Mouse (Mus musculus) spleen, postnatal 36 days (tissue): ENCODE results near the gene Paqr4.

Experiments used
- DNase-seq, 2 experiments: peaks; one replicate each; pipeline ENCODE4 v3.0.0; 2022; ENCODE audit warnings: low spot score in 2 of 2, mixed read lengths in 1 of 2

The Paqr4 gene

DNA sequence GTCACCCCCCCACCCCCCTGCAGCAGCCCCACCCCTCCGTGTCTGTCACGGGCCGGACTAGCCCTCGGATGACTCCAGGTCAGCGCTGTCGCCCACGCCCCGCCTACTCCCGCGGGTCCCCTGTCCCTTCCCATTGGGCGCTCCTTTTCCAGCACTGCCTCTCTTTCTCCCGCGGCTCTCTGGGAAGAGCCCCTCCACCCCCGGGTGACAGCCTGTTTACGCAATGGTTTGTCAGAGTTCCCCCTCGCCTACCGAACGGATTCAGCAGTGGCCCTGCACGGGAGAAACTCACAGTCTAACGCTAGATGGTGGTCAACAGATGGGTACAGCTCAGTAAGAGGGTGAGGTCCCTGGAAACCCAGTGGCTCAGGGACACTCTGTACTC, 13.9 kb downstream of the Paqr4 start:
- peak; percentile 49 to 69 for DNase-seq

DNA sequence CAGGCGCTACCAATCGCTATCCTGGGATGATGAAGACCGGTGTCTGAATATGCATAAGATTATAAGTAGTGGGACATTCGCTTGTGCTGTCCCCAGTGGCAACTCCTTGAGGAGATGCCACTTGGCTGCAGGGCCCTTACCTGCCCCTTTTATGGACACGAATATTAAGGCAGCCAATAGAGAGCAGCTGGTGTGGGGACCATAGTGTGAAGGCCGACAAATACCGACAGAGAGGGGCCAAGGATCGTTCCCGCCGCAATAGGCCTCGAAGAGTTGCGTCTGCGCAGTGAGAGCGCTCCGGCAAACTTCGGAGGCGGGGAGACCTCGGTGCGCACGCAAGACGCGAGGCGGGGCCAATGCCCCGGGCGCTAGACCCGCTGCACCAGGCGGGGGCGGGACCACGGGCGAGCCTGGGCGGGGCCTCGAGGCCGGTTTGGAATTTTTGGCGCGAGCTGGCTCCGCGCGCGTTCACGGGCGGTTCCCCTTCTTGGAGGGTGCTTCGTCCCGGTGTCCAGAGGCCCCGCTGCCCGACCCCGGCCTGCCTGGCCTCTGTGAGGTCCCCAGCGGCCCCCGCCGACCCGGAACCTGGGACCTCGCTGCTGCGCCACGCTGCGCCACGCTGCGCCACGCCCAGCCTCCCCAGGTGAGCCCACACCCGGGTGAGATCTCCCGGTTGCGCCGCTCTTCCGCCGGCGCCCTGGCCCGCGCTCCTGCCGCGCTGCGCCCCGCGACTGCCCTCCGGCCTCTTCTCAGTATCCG, 14.5 kb downstream of the Paqr4 start, which contains the start of gene Pkmyt1:
Pkmyt1 (plus strand) TSS at position 338 of the 759 bp plus-strand sequence.
- peak; percentile 92 to 95 for DNase-seq

DNA sequence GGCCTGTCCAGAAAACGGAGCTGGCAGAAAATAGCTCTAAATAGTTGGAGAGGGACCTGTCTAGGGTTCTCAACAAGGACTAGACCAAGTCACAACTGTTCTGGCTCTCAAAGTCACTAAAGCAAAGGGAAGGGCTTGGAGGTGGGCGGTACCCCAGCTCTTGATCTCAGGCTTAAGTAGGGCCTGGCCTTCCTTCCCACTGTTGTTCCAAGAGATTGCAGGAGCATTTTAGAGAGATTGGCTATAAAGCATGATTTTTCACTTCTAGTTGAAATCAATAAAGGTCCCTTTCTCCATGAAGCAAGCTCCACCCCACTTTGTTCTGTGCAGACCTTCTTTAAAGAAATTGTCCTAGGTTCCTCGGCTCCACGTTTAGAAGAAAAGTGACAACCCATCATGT, 15.2 kb downstream of the Paqr4 start:
- no peak for DNase-seq

GRCm38 (mm10) chr17:23722376-23723125, 18.1 kb downstream of the Paqr4 start, which contains the start of gene 1520401A03Rik:
TSS of gene 1520401A03Rik (minus strand) at chr17:23722783.
- no peak for DNase-seq

- no peak for DNase-seq
Measured at GRCm38 (mm10) chr17:23721886-23722285, 18.8 kb downstream of the Paqr4 start.

DNA sequence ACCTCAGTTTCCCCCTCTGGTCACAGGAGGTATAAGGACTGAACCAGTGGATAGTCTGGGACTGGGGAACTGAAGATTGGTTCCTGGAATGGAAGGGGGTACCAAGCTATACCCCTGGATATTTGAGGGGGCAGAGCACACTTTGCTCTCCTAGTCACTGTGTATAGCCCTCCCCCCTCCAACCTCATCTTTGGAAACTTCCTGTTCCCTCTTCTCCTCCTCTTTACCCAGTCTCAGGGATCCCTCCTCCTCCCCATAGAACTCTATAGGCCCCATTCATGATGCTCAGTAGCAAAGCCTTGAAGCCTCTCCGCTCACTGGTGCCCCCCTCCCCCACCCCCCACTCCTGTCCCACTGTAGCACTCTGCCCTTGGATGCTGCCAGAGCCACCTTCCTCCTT, 21.2 kb downstream of the Paqr4 start:
- no peak for DNase-seq

- no peak for DNase-seq
Measured at GRCm38 (mm10) chr17:23717003-23717402, 23.7 kb downstream of the Paqr4 start.

GRCm38 (mm10) chr17:23706212-23706611, 34.5 kb downstream of the Paqr4 start:
- DNase-seq, result peak; percentile 47 to 56

- no peak for DNase-seq
Measured at GRCm38 (mm10) chr17:23705525-23706104, 35.1 kb downstream of the Paqr4 start.

DNA sequence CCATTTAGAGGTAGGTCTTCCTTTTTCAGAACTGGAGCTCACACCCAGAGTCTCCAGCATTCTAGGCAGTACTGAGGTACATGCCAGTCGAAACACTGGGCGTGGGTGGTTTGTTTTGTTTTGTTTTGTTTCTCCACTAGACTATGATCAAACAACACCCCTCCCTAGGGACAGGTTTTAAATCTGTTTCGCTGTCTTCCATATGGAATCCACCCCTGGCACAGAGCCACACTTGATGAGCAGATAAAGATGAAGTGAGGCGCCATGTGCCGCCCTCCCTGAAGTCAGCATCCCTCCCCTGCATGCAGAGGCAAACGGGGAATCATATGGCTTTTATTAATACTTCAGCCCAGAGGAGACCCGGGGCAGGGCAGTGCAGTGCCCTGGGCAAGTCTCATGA, 35.9 kb downstream of the Paqr4 start:
- no peak for DNase-seq

DNA sequence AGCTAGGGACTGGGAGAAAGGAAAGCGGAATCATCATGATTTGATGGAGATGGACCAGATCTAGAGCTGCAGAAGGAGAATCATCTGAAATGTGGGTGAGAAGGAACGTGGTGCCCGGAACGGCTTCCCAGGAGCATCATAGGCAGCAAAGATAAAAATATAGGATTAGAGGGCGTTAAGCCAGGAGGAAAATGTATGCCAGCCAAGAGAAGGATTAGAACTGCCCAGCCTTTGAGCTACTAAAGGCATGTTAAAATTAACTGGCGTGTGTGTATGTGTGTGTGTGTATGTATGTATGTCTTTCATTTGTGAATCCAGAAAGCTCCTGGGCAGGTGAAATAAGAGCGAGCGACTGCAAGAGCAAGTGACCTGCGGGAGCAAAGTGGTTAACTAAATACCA, 37.4 kb downstream of the Paqr4 start:
- no peak for DNase-seq

DNA sequence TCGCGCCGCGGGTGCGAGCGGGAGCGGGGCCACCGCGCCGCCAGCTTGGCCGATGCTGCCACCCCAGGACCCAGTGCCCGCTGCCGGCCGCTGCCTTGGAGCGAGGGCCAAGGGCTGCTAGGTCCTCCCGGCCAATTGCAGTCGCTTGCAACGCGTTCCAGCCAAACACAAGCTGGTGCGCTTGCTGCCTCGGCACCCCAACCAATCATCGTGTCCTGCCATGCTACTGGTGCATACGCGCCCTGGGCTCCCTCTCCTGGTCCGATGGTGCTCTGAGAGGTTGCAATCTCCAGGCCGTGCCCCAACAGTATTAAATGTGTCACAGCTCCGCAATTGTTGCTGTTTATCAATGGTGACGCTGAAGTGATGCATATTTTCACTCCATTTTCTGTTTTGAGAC, 40.6 kb downstream of the Paqr4 start:
- DNase-seq, result peak; percentile 83 to 84

DNA sequence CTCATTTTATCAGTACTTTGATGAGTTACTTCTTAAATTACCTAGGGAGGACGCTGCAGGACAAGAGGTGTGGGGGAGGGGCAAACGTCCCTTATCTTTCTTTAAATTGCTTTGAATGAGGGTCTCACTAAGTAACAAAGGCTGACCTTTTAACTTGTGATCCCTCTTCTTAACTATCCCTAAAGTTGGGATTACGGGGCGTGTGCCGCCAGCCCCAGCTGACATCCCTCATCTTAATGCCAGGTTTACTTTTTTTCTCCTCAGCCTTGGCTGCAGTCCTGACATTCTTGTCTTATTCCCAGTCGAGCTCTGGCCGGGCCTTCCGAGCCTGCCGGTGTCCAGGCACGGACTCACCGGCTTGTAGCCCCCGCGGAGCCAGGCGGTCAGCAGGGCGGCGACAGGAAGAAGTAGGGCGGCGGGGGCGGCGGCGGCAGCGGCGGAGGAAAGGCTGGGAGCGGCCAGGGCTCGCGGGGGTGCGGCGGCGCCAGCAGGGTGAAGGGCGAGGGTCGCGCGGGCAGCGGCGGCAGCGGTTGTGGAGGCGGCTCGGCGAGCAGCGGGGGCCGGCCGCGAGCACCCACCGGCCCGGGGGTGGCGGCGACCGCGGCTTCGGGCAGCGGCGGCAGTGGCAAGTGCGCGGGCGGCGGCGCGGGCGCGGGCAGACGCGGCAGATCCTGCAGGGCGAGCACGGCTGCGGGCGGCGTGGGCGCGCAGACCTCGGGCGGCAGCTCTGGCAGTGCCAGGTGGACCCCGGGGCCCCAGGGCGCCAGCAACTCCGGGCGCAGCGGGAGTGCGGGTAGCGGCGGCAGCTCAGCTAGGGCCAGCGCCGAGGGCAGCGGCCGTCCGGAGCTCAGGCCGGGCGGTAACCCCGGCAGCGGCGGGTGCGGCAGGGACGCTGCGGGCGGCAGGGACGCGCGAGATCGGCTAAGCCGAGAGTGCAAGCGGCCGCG, 41.3 kb downstream of the Paqr4 start:
- DNase-seq, result no peak

DNA sequence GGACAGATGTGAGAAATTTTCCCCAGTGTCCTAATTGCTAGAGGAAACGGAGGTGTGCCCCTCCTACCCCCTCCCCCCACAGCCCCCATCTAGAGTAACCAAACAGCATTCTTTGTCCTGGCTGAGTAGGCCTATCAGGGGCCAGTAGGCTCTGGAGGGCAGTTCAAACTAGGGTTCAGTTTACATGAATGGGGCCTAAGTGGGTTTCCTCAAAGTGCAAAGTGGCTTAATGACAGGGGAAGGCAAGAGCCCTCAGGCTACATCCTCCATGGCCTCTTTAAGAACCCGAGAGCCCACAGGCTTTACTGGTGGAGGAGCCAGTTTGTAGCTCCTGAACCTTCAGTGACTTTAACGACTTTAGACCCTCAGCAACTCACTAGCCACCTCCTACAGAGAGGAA, 44.9 kb downstream of the Paqr4 start:
- DNase-seq, result no peak

DNA sequence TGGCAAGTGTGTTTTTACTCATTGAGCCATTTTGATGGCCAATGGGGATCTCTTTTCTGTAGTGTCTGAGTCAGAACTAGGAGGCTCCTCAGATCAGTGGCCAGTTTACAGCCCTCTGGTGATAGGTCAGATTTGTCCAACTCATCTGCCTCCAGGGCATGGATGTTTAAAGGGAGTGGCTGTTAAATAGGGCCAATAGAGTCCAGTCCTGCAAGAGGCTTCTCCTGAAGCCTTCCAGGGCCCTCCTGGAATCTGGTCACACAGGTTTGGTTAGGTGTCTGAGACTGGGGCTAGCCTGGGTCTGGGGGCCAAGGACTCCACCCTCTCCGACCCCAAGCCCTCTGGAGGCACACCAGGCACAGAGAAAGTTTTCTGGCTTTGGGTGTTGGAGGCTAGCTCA, 46.2 kb downstream of the Paqr4 start:
- no peak for DNase-seq
